Mouse (Mus musculus): Measurements from ENCODE around the gene Zbtb1. TPM values are rescaled to one million over a fixed set of nuclear protein-coding genes. Genes with fewer than 3 reads are reported as not detected.
A peak's percentile ranks its signal among the peaks of the same experiment; 100 is the strongest.

Zbtb1 gene
- total RNA-seq, 2 experiments from 2014 or later, result 12.7 to 17.7 TPM

DNA sequence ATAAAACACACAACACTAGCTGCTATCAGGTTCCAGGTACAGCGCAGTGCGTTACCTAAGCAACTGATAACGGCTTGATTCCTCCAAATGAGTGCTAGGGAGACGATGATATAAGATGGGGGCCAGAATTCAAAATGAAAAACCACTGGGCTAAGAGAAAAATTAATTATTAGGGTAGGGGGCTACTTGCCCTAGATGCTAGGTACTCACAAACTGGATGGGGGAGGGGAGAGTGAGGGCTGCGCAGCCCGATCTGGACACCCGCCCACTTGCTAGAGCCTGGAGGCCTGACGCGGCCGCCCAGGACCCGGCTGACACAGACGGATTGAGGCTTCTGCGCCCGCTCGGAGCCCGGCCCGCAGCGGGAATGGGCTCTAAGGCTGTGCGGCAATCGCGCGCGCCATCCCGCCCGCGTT is 1.3 kb upstream of the Zbtb1 start:
- 0 out of 2 replicates have a peak, but pooled peaks have one; percentile 3 for ATAC-seq (replicated peaks; ENCODE audit: poor library complexity)

DNA sequence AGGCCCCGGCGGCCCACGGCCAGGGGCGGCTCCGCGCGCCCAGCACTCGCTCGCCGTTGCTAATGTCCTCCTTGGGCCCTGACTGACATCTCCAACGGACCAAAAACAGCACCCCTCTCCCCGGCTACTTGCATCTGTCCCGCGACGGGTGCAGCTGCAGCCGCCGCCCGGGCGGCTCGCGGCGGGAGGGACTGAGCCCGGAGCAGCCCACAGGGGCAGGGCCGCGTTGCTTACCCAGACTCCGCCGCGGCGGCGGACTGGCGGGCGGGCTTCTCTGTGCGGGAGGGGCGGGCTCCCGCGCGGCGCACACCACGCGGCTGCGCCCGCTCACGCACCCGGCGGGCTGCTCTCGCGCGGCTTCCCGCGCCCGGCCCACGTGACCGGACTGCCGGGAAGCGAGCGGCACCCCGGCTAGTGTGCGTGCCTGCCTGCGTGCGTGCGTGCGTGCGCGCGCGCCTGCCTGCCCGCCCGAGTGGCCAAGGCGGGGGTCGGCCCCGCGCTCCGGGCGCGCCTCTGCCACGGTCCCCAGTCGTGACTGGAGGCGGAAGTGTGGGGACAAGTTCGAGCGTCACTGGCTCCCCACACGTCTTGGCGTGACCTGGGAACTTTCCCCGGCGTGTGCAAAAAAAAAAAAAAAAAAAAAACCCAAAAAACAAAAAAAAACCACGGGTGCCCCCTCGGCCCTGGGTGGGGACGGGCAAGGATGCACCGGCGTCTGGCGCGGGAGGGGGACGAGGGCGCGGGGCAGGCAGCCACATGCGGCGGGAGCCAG is 674 bp upstream of the Zbtb1 start, which contains the start of gene Zbtb25:
Gene Zbtb25, minus strand, starts transcription at position 397 of the 772 bp plus-strand sequence.
- peak; percentile 33 for ATAC-seq (replicated peaks; ENCODE audit: poor library complexity)

DNA sequence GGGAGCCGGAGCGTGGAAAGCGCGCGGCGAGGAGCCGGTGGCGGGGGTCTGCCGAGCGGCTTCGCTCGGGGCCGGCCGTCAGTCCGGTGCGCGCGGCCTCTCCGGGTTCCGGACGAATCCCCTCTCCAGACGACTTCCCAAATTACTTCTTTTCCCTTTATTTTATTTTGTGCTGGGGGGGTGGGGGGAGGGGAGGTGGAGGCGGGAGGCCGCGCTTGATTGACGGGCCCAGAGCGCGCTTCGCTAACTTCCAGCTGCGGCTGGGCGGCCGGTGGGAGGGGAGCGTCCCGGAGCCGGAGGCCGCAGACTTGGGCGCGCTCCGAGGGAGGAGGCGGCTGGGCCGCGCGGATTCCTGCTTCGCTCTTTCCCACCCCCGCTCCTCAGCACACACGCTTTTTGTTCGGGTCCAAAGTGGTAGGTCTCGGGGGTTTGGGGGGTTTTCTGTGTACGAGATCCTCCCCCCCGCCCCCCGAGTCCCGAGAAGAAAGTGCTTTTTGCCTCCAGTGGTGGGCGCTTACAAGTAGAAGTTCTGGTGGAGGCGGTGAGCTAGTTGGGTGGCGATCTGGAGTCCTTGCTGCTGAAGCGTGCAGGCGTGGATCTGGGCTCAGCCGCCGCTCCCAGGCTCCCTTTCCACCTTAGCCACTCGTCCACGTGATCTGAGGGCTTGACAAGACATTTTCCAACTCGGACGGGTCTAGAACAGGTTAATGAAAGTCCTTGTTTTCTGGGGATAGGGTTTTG is 935 bp downstream of the Zbtb1 start:
- peak; percentile 26 for ATAC-seq (replicated peaks; ENCODE audit: poor library complexity)

DNA sequence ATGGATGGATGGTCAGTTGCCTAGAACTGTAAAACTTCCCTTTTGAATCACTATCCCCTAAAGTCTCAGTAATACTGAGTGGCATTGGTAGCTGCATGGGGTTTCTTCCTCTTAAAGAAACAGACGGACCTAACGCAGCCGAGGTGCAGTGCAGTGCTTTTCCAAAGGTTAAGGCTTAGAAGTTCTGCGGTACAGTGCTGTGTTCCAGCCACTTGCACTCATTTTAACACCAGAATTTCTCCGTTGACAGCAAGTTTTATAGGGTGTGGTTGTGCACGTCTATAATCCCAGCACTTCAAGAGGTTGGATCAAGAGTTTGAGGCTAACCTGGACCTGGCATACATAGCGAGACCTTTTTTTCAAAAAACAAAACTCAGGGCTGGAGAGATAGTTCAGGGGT is 2.0 kb downstream of the Zbtb1 start:
- no peak for ATAC-seq (replicated peaks; ENCODE audit: poor library complexity)

DNA sequence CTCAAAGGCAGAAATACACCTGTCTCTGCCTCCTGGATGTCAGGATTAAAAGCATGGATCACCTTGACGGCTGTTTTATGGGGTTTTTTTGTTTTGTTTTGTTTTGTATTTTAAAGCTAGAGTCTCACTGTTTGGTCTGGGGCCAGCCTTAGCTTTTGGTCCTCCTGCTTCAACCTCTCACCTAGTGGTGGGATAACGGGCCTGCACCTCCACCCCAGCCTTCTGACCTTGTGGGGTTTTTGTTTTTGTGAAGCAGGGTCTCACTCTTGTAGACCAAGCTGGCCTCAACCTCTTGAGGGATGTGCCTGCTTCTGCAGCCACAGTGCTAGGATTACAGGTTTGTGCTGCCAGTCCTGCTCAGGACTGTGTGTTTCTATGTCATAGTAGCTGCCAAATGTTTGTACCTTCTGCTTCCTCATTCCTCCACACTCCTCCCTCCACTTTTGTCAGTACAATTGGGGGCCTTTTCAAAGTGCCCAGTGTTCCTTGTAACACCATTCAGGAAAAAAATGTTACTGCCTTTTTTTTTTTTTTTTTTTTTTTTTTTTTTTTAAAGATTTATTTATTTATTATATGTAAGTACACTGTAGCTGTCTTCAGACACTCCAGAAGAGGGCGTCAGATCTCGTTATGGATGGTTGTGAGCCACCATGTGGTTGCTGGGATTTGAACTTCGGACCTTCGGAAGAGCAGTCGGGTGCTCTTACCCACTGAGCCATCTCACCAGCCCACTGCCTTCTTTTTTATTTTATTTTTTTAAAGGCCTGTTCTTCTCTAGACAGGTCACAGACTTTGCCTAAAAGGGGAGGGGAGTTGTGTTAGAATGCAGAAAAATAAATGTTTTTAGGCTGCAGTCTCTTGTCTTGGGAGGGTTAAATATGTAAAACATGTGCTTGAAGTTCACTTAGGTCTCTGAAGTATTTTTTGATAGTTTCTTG is 3.1 kb downstream of the Zbtb1 start:
- ATAC-seq (replicated peaks; ENCODE audit: poor library complexity), result no peak

DNA sequence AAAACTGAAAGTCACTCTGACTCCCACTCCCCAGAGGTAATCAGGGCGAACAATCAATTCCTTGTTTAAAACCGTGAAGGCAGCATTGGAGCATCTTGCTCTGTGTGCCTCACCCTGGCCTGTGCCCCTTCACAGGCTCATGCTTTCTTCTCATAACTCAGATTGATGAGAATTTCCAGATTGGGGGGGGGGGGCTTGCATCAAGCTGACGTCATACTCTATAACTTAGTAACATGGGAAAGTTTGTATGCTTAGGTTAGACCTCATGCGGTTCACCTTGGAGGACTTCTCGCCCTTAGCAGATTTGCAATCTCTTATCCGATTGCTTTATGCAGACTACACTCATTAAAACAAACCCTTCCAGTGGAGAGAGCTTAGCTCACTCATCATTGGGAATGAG is 3.9 kb downstream of the Zbtb1 start:
- no peak for ATAC-seq (replicated peaks; ENCODE audit: poor library complexity)

DNA sequence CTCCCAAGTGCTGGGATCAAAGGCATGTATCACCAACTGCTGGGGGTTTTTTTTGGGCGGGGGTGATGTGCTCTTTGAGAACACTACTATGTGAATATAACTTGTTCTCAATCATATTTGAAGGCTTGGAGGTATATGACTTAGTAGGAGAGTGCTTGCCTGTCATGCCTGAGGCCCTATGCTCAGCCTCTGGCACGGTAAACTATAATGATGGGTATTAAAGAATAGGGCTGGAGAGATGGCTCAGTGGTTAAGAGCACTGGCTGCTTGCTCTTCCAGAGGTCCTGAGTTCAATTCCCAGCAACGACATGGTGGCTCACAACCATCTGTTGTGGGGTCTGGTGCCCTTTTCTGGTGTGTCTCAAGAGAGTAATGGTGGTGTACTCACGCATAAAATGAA is 4.8 kb downstream of the Zbtb1 start:
- ATAC-seq (replicated peaks; ENCODE audit: poor library complexity), result no peak

DNA sequence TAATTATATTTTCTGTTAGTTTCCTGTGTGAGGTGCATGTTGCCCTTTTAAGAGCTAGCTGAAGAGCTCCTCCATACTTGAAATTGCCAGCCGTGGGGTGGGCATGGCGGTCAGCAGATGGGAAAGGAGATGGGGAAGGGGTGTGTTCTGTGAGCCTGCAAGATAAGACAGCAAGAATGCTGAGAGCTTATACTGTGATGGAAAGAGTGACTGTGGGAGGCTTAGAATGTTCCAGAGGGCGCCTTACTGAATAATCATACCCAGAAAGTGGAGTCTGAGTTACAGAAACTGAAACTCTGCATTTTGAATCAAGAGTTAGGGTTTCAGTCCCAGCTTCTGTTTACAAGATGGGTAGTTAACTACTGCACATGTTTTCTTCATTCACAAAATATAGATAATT is 5.4 kb downstream of the Zbtb1 start:
- ATAC-seq (replicated peaks; ENCODE audit: poor library complexity), result peak; percentile 49

DNA sequence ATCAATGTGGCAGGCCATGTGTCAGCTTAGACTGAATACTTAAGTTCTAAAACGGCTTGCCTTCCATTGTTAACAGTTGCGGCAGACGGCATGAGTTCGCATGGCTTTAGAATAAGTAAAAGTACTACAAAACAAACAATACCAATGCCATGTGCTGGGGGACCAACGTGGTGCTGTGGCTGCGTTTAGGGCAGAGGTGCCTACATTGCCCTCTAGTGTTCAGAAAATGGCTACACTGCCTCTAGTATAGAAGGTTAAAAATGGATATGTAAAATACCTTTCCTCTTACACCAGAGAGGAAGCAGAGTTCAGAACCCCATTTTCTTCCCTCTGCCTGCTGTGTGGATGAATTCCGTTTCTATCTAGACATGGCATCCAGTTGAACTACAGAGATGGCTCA is 6.6 kb downstream of the Zbtb1 start:
- peak; percentile 68 for ATAC-seq (replicated peaks; ENCODE audit: poor library complexity)

DNA sequence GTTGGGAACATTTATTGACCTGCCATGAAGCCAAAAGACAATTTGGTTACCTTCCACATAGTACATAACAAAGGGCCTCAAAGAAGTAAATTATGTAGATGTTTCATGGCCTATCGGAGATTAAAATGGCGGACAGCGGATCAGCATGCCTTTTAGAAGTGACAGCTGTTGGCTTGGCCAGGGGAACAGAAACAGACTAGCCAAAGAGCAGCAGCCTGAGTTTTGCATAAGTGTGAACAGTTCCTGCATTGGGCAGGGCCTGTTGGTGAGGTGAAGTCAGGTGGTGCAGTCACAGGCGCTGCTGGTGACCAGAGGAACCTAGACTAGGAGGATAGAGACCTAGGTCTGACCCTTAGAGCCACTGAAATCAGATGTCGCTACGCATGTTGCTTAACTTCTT is 7.0 kb downstream of the Zbtb1 start:
- ATAC-seq (replicated peaks; ENCODE audit: poor library complexity), result peak; percentile 51

DNA sequence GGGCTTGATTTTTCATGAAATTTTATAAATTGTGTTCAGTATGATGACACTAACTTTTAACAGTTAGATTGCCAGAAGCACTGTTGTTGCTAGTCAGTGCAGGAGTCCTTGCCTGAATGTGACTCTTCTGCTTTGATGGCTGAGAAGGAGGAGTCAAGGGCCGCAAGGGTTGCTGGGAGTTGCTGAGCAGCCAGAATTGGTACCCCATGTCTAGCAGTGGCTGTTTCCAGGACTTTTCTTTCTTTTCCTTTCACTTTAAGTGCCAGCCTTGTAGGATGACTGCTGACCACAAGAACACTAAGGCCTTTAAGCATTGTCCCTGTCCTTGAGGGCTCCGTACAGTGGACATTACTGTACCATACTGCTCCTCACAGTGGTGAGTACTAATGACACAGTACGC is 7.7 kb downstream of the Zbtb1 start:
- no peak for ATAC-seq (replicated peaks; ENCODE audit: poor library complexity)

DNA sequence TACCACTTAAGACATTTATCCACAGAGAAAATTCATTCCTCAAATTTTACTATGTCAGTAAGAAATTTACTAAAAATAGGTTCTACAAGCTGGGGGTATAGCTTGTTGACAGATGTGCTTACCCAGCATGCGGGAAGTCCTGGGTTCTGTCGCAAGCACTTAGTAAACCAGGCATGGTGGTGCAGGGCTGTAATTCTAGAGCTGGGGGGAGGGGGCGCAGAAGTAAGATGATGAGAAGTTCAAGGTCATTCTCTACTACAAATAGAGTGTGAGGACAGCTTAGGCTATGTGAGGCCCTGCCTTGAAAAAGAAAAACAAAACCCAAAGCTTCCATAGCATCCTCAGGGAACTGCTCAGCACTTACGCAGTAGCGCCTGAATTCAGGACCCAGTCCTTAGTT is 8.5 kb downstream of the Zbtb1 start:
- no peak for ATAC-seq (replicated peaks; ENCODE audit: poor library complexity)

DNA sequence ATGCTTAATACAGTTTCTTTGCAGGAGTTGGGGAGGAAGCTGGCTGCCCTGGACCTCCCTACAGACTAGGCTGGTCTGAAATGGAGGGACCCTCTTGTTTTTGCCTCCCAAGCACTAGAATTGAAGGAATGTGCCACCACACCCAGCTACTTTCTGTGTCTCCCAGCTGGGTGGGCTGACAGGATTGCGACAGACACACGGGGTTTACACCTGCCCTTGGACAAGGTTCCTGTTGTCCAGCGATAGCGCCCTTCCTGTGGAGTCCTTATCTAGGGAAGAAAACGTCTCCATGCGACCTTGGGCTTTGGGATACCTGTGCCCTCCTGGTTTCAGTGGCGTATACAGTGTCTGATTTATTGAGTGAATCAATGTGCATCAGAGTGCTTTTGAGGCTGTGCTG is 10.1 kb downstream of the Zbtb1 start:
- ATAC-seq (replicated peaks; ENCODE audit: poor library complexity), result no peak

DNA sequence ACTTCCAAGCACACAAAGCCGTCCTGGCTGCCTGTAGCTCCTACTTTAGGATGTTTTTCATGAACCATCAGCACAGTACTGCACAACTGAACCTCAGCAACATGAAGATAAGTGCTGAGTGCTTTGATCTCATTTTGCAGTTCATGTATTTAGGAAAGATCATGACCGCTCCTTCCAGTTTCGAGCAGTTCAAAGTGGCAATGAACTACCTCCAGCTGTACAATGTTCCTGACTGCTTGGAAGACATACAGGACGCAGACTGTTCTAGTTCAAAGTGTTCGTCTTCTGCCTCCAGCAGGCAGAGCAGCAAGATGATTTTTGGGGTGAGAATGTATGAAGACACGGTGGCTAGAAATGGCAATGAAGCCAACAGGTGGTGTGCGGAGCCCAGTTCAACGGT is 15.3 kb downstream of the Zbtb1 start:
- no peak for ATAC-seq (replicated peaks; ENCODE audit: poor library complexity)

DNA sequence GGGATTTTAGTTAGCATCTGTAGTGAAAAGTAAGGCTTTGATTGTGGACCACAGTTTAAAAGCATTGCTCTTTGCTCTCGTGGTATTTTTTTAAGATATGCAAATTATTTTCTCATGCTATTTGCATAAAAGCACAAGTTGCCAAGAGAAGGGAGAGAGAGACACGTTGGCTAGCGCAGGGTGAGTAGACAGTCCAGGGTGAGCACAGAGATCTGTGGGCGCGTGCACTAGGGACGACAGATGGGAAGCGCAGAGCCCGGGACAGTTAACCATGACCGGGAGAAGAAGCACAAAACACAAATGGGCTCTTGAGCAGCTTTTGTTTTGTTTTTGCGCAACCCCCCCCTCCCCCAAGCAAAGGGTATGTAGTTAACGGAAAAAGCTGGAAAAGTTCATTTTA is 18.7 kb downstream of the Zbtb1 start:
- ATAC-seq (replicated peaks; ENCODE audit: poor library complexity), result no peak

DNA sequence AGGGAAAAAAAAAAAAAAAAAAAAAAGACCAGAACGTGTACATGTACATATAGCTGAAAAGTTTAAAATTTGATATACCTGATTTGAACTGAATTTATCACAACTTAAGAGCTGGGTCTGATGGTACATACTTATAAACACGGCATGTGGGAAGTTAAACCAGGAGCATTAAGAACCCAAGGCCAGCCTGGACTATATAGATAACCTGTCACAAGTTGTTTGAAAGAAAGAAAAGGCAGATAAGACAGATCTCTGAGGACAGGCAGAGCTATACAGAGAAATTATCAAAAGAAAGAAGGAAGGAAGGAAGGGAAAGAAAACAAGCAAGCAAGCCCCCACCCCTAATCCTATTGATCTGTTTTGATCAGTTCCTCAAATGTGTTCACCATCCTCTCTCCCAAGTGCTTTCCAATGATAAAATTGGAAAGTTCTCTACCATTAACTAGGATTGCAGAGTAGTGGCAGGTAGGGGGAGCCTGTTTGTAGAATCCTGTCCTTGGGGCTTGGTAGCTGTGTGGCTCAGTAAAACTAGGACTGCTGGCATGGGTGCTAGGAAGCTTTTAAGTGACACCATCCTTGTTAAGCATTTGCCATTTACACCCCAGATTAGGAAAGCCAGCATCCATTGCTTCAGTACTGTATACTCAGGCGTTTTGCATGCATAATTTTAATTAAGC is 21.7 kb downstream of the Zbtb1 start:
- ATAC-seq (replicated peaks; ENCODE audit: poor library complexity), result peak; percentile 92

DNA sequence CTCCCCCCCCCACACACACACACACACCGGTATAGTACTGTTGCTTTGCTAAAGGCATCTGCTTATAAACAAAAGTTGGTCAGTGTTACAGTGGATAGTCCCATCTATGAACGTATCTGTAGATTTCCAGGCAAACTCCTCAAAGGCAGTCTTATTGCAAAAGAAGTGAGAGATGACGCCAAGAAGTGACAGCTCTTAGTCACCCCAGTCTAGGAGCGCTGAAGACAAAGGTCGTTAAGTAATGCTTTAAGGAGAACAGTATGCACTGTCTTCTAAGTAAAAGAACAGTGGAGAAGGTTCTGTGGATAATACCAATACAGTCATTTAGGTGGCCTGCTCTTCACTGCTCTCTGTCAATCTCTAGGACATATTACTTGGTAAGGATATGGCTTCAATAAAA is 22.9 kb downstream of the Zbtb1 start:
- ATAC-seq (replicated peaks; ENCODE audit: poor library complexity), result no peak

DNA sequence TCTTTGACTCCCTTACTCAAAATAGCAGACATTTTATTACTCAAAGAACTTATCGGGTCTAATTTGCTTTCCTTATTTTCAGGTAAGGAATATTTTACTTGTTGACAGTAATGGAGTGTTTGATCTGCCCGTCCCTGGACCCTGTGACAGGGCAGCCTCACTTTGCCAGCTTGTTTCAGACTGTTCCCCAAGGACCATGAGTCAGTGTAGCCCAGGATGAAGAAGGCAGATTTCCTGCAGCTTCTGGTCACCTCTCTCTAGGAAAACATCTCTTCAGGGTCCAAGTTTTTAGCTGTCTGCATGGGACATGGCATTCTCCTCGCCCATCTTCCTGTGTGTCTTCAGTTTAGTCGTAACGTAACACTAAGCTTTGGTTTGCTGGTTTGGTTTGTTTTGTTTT is 27.2 kb downstream of the Zbtb1 start:
- no peak for ATAC-seq (replicated peaks; ENCODE audit: poor library complexity)

DNA sequence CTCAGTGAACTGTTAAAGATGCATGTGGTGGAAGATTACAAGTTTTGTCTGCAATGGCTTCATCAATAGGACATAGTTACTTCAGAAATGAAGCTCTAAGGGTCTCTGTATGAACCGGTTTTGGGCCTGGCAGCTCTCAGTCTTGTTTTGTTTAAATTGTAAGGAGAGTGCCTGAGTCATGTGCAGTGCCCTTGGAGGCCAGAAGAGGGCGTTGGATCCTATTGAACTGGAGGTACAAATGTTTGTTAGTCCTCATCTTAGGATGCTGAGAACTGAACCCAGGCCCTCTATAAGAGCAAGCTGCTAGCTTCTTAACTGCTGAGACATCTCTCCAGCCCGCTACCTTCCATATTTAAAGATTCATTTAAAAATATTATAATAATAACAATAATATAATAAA is 31.6 kb downstream of the Zbtb1 start:
- ATAC-seq (replicated peaks; ENCODE audit: poor library complexity), result no peak

DNA sequence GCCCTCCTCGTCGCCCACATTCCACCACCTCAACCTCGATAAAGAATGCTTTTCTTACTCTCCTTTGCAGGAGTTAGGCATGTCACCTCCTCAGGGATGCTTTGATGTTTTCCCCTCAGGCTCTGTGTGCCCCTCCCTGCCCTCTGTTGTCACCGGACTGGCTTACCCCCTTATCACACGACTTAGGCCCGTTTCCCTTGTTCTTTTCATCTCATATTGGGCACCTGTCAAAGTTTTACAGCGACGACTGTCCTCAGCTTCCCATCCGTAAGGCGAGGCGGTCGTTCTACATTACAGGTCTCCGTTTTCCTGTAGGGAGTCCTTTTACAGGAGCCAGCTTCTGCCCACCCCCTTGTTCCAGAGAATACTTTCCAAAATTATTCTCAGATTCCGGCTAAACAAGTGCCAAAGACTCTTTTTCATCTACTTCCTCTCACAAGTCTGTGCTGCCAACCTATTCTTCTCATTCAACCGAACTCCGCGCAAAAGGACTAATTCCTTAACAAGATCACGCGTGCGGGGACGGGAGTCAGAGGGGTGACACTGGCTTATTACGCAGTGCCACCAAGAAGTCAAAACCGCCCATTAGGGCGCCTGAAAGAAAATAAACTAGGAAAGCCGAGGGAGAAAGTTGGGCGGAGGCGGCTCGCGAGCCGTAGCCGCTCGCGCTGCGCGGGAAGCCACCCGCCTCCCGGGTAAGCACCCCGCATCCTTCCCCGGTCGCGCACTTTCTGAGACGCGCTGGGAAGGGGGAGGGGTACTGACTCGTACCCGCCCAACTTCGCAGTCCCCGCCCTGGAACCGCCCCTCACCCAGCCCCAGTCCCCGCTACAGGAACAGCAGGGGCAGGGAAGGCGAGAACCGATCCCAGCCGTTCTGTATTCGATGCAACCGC is 33.2 kb downstream of the Zbtb1 start:
- ATAC-seq (replicated peaks; ENCODE audit: poor library complexity), result peak; percentile 59

Measured in megakaryocyte progenitor cell, adult 5-6 weeks (primary cell).